Mouse (Mus musculus): Measurements from ENCODE around the gene Tenm2.

Tenm2 gene

GRCm38 (mm10) chr11:36697021-36697639 lies 538.6 kb downstream of the Tenm2 start:
- DNase-seq (ENCODE audit: low spot score), result no peak

GRCm38 (mm10) chr11:36694810-36695209 lies 541.0 kb downstream of the Tenm2 start:
- DNase-seq (ENCODE audit: low spot score), result no peak

- DNase-seq (ENCODE audit: low spot score), result no peak
Measured at GRCm38 (mm10) chr11:36692637-36693036, 543.1 kb downstream of the Tenm2 start.

- DNase-seq (ENCODE audit: low spot score), result no peak
Measured at GRCm38 (mm10) chr11:36690826-36691225, 544.9 kb downstream of the Tenm2 start.

- DNase-seq (ENCODE audit: low spot score), result no peak
Measured at GRCm38 (mm10) chr11:36686253-36686652, 549.5 kb downstream of the Tenm2 start.

GRCm38 (mm10) chr11:36679361-36679760 lies 556.4 kb downstream of the Tenm2 start:
- no peak for DNase-seq (ENCODE audit: low spot score)

GRCm38 (mm10) chr11:36678542-36678941 lies 557.2 kb downstream of the Tenm2 start:
- DNase-seq (ENCODE audit: low spot score), result no peak

GRCm38 (mm10) chr11:36678057-36678396 lies 557.7 kb downstream of the Tenm2 start:
- DNase-seq (ENCODE audit: low spot score), result no peak

GRCm38 (mm10) chr11:36677321-36678056 lies 558.3 kb downstream of the Tenm2 start:
- DNase-seq (ENCODE audit: low spot score), result peak; percentile 38

GRCm38 (mm10) chr11:36676446-36677284 lies 559.1 kb downstream of the Tenm2 start:
- DNase-seq (ENCODE audit: low spot score), result no peak

- no peak for DNase-seq (ENCODE audit: low spot score)
Measured at GRCm38 (mm10) chr11:36674902-36675422, 560.8 kb downstream of the Tenm2 start.

GRCm38 (mm10) chr11:36674141-36674540 lies 561.6 kb downstream of the Tenm2 start:
- no peak for DNase-seq (ENCODE audit: low spot score)

- DNase-seq (ENCODE audit: low spot score), result no peak
Measured at GRCm38 (mm10) chr11:36671196-36671595, 564.6 kb downstream of the Tenm2 start.

- DNase-seq (ENCODE audit: low spot score), result no peak
Measured at GRCm38 (mm10) chr11:36664026-36664425, 571.7 kb downstream of the Tenm2 start.

- DNase-seq (ENCODE audit: low spot score), result no peak
Measured at GRCm38 (mm10) chr11:36663571-36663970, 572.2 kb downstream of the Tenm2 start.

GRCm38 (mm10) chr11:36653656-36654323 lies 582.0 kb downstream of the Tenm2 start:
- no peak for DNase-seq (ENCODE audit: low spot score)

GRCm38 (mm10) chr11:36647179-36647578 lies 588.6 kb downstream of the Tenm2 start:
- no peak for DNase-seq (ENCODE audit: low spot score)

- no peak for DNase-seq (ENCODE audit: low spot score)
Measured at GRCm38 (mm10) chr11:36635082-36635481, 600.7 kb downstream of the Tenm2 start.

GRCm38 (mm10) chr11:36632201-36632600 lies 603.6 kb downstream of the Tenm2 start:
- DNase-seq (ENCODE audit: low spot score), result no peak

GRCm38 (mm10) chr11:36613807-36614206 lies 622.0 kb downstream of the Tenm2 start:
- no peak for DNase-seq (ENCODE audit: low spot score)

GRCm38 (mm10) chr11:36604815-36605382 lies 630.9 kb downstream of the Tenm2 start:
- no peak for DNase-seq (ENCODE audit: low spot score)

GRCm38 (mm10) chr11:36604272-36604671 lies 631.5 kb downstream of the Tenm2 start:
- no peak for DNase-seq (ENCODE audit: low spot score)

Data from left cerebral cortex, adult 11 months (tissue).